Mouse (Mus musculus): ENCODE data around the gene Arl14. TPM values are rescaled to one million over a fixed set of nuclear protein-coding genes. Genes with fewer than 3 reads are reported as not detected.

The Arl14 gene
- polyA plus RNA-seq, 1 experiment from 2014 or later: not detected

GRCm38 (mm10) chr3:69186031-69186430 lies 36.2 kb upstream of the Arl14 start:
- Histone ChIP-seq H3K9me3 (replicated peaks; ENCODE audit: control insufficient read depth, low read length) (no peaks in the 10 kb centered on the region), H3K4me3 (ENCODE audit: low read depth, low read length) (no peak overlapping the region), H3K27me3 (ENCODE audit: control insufficient read depth, insufficient read depth, low read length) (no peaks in the 10 kb centered on the region), H3K27ac (replicated peaks; ENCODE audit: low read depth, low read length) (no peak overlapping the region), H3K36me3 (replicated peaks; ENCODE audit: control insufficient read depth, insufficient read depth, low read depth, low read length) (no peaks in the 10 kb centered on the region), H3K4me2 (ENCODE audit: low read depth, low read length) (no peak overlapping the region), H3K9ac (replicated peaks; ENCODE audit: low read length) (no peak overlapping the region), H3K4me1 (ENCODE audit: control insufficient read depth, insufficient read depth, low read length) (no peaks in the 10 kb centered on the region)
- no peak for DNase-seq (ENCODE audit: low spot score)
- ATAC-seq (replicated peaks; ENCODE audit: insufficient number of reproducible peaks, low FRiP score, low TSS enrichment, low read depth): no peak
- 83% methylated on average over 4 of the region's 4 CpGs for WGBS

- Histone ChIP-seq H3K27ac (replicated peaks; ENCODE audit: low read depth, low read length) (no peak overlapping the region), H3K9me3 (replicated peaks; ENCODE audit: control insufficient read depth, low read length) (no peaks in the 10 kb centered on the region), H3K4me2 (ENCODE audit: low read depth, low read length) (no peak overlapping the region), H3K9ac (replicated peaks; ENCODE audit: low read length) (no peak overlapping the region), H3K36me3 (replicated peaks; ENCODE audit: control insufficient read depth, insufficient read depth, low read depth, low read length) (no peaks in the 10 kb centered on the region), H3K4me3 (ENCODE audit: low read depth, low read length) (no peak overlapping the region), H3K4me1 (ENCODE audit: control insufficient read depth, insufficient read depth, low read length) (no peaks in the 10 kb centered on the region), H3K27me3 (ENCODE audit: control insufficient read depth, insufficient read depth, low read length) (no peaks in the 10 kb centered on the region)
- 87% methylated on average over 16 of the region's 16 CpGs for WGBS
- DNase-seq (ENCODE audit: low spot score) (no peak), ATAC-seq (replicated peaks; ENCODE audit: insufficient number of reproducible peaks, low FRiP score, low TSS enrichment, low read depth) (no peak)
Observed at GRCm38 (mm10) chr3:69186643-69187042, 35.6 kb upstream of the Arl14 start.

GRCm38 (mm10) chr3:69192995-69193394 lies 29.2 kb upstream of the Arl14 start:
- H3K4me2 ChIP-seq (ENCODE audit: low read depth, low read length): no peak overlapping the region
- no peaks in the 10 kb centered on the region for H3K9me3 ChIP-seq (replicated peaks; ENCODE audit: control insufficient read depth, low read length)
- DNase-seq (ENCODE audit: low spot score) (no peak), ATAC-seq (replicated peaks; ENCODE audit: insufficient number of reproducible peaks, low FRiP score, low TSS enrichment, low read depth) (no peak)
- H3K9ac ChIP-seq (replicated peaks; ENCODE audit: low read length): no peak overlapping the region
- no peaks in the 10 kb centered on the region for H3K4me1 ChIP-seq (ENCODE audit: control insufficient read depth, insufficient read depth, low read length)
- WGBS: 92% methylated on average over 3 of the region's 3 CpGs
- no peaks in the 10 kb centered on the region for H3K36me3 ChIP-seq (replicated peaks; ENCODE audit: control insufficient read depth, insufficient read depth, low read depth, low read length)
- no peaks in the 10 kb centered on the region for H3K27me3 ChIP-seq (ENCODE audit: control insufficient read depth, insufficient read depth, low read length)
- H3K4me3 ChIP-seq (ENCODE audit: low read depth, low read length): no peak overlapping the region
- H3K27ac ChIP-seq (replicated peaks; ENCODE audit: low read depth, low read length): no peak overlapping the region

- Histone ChIP-seq H3K4me3 (ENCODE audit: low read depth, low read length) (no peak overlapping the region), H3K27me3 (ENCODE audit: control insufficient read depth, insufficient read depth, low read length) (no peaks in the 10 kb centered on the region), H3K36me3 (replicated peaks; ENCODE audit: control insufficient read depth, insufficient read depth, low read depth, low read length) (no peaks in the 10 kb centered on the region), H3K4me1 (ENCODE audit: control insufficient read depth, insufficient read depth, low read length) (no peaks in the 10 kb centered on the region), H3K4me2 (ENCODE audit: low read depth, low read length) (no peak overlapping the region), H3K9me3 (replicated peaks; ENCODE audit: control insufficient read depth, low read length) (no peaks in the 10 kb centered on the region), H3K27ac (replicated peaks; ENCODE audit: low read depth, low read length) (no peak overlapping the region), H3K9ac (replicated peaks; ENCODE audit: low read length) (no peak overlapping the region)
- ATAC-seq (replicated peaks; ENCODE audit: insufficient number of reproducible peaks, low FRiP score, low TSS enrichment, low read depth) (no peak), DNase-seq (ENCODE audit: low spot score) (peak; percentile 19)
- 47% methylated on average over 9 of the region's 9 CpGs for WGBS
Observed at GRCm38 (mm10) chr3:69194496-69194895, 27.7 kb upstream of the Arl14 start.

GRCm38 (mm10) chr3:69195251-69195650 lies 27.0 kb upstream of the Arl14 start:
- Histone ChIP-seq H3K36me3 (replicated peaks; ENCODE audit: control insufficient read depth, insufficient read depth, low read depth, low read length) (no peaks in the 10 kb centered on the region), H3K4me2 (ENCODE audit: low read depth, low read length) (no peak overlapping the region), H3K4me1 (ENCODE audit: control insufficient read depth, insufficient read depth, low read length) (no peaks in the 10 kb centered on the region), H3K9ac (replicated peaks; ENCODE audit: low read length) (no peak overlapping the region), H3K4me3 (ENCODE audit: low read depth, low read length) (no peak overlapping the region), H3K27ac (replicated peaks; ENCODE audit: low read depth, low read length) (no peak overlapping the region), H3K27me3 (ENCODE audit: control insufficient read depth, insufficient read depth, low read length) (no peaks in the 10 kb centered on the region), H3K9me3 (replicated peaks; ENCODE audit: control insufficient read depth, low read length) (no peaks in the 10 kb centered on the region)
- DNase-seq (ENCODE audit: low spot score) (peak; percentile 8), ATAC-seq (replicated peaks; ENCODE audit: insufficient number of reproducible peaks, low FRiP score, low TSS enrichment, low read depth) (no peak)
- WGBS: 47% methylated on average over 8 of the region's 8 CpGs

- Histone ChIP-seq H3K4me2 (ENCODE audit: low read depth, low read length) (no peak overlapping the region), H3K27ac (replicated peaks; ENCODE audit: low read depth, low read length) (no peak overlapping the region), H3K4me3 (ENCODE audit: low read depth, low read length) (no peak overlapping the region), H3K9me3 (replicated peaks; ENCODE audit: control insufficient read depth, low read length) (no peaks in the 10 kb centered on the region), H3K36me3 (replicated peaks; ENCODE audit: control insufficient read depth, insufficient read depth, low read depth, low read length) (no peaks in the 10 kb centered on the region), H3K27me3 (ENCODE audit: control insufficient read depth, insufficient read depth, low read length) (no peaks in the 10 kb centered on the region), H3K4me1 (ENCODE audit: control insufficient read depth, insufficient read depth, low read length) (no peaks in the 10 kb centered on the region), H3K9ac (replicated peaks; ENCODE audit: low read length) (no peak overlapping the region)
- DNase-seq (ENCODE audit: low spot score) (no peak), ATAC-seq (replicated peaks; ENCODE audit: insufficient number of reproducible peaks, low FRiP score, low TSS enrichment, low read depth) (no peak)
- 82% methylated on average over 2 of the region's 2 CpGs for WGBS
Observed at GRCm38 (mm10) chr3:69198098-69198497, 24.1 kb upstream of the Arl14 start.

- ATAC-seq (replicated peaks; ENCODE audit: insufficient number of reproducible peaks, low FRiP score, low TSS enrichment, low read depth): no peak
- no peak for DNase-seq (ENCODE audit: low spot score)
- Histone ChIP-seq H3K9me3 (replicated peaks; ENCODE audit: control insufficient read depth, low read length) (no peaks in the 10 kb centered on the region), H3K27me3 (ENCODE audit: control insufficient read depth, insufficient read depth, low read length) (no peaks in the 10 kb centered on the region), H3K4me2 (ENCODE audit: low read depth, low read length) (no peak overlapping the region), H3K36me3 (replicated peaks; ENCODE audit: control insufficient read depth, insufficient read depth, low read depth, low read length) (no peaks in the 10 kb centered on the region), H3K27ac (replicated peaks; ENCODE audit: low read depth, low read length) (no peak overlapping the region), H3K4me3 (ENCODE audit: low read depth, low read length) (no peak overlapping the region), H3K4me1 (ENCODE audit: control insufficient read depth, insufficient read depth, low read length) (no peaks in the 10 kb centered on the region), H3K9ac (replicated peaks; ENCODE audit: low read length) (no peak overlapping the region)
- 97% methylated on average over 1 of the region's 1 CpGs for WGBS
Observed at GRCm38 (mm10) chr3:69200251-69200650, 22.0 kb upstream of the Arl14 start.

GRCm38 (mm10) chr3:69201206-69201605 lies 21.0 kb upstream of the Arl14 start:
- no peaks in the 10 kb centered on the region for H3K9me3 ChIP-seq (replicated peaks; ENCODE audit: control insufficient read depth, low read length)
- DNase-seq (ENCODE audit: low spot score) (no peak), ATAC-seq (replicated peaks; ENCODE audit: insufficient number of reproducible peaks, low FRiP score, low TSS enrichment, low read depth) (no peak)
- H3K27me3 ChIP-seq (ENCODE audit: control insufficient read depth, insufficient read depth, low read length): no peaks in the 10 kb centered on the region
- 69% methylated on average over 2 of the region's 2 CpGs for WGBS
- no peak overlapping the region for H3K9ac ChIP-seq (replicated peaks; ENCODE audit: low read length)
- no peak overlapping the region for H3K4me3 ChIP-seq (ENCODE audit: low read depth, low read length)
- H3K27ac ChIP-seq (replicated peaks; ENCODE audit: low read depth, low read length): no peak overlapping the region
- H3K4me2 ChIP-seq (ENCODE audit: low read depth, low read length): no peak overlapping the region
- H3K4me1 ChIP-seq (ENCODE audit: control insufficient read depth, insufficient read depth, low read length): no peaks in the 10 kb centered on the region
- no peaks in the 10 kb centered on the region for H3K36me3 ChIP-seq (replicated peaks; ENCODE audit: control insufficient read depth, insufficient read depth, low read depth, low read length)
